Mouse (Mus musculus) liver, embryonic 14.5 days (tissue): ENCODE measurements around the gene Dnajb8. TPM values are rescaled to one million over a fixed set of nuclear protein-coding genes. Genes with fewer than 3 reads are reported as not detected.
A peak's percentile ranks its signal among the peaks of the same experiment; 100 is the strongest.

ENCODE experiments used
- ATAC-seq: fragments of 200-750 bp; cut with Nextera tagmentation; 2 replicates; pipeline ENCODE4 v1.8.0; 2017; ENCODE audit warnings: moderate number of reproducible peaks, mild to moderate bottlenecking, moderate library complexity; ENCODE audit not compliant: insufficient read depth
- DNase-seq, 3 experiments: peaks; one replicate each; pipeline ENCODE4 v3.0.0-alpha.2; 2012 to 2013; ENCODE audit warnings: low read depth in 3 of 3, low spot score in 3 of 3
- H3K27ac ChIP-seq: fragments of 300-500 bp; sonication (generic); 2 replicates; pipeline ENCODE4 v1.5.1; 2014; ENCODE audit warnings: moderate library complexity, mild to moderate bottlenecking, control low read depth, inconsistent platforms
- H3K27me3 ChIP-seq: fragments of 300-500 bp; sonication (generic); 2 replicates; pipeline ENCODE4 v1.6.1; 2014; ENCODE audit warnings: mild to moderate bottlenecking, low read length, moderate library complexity; ENCODE audit not compliant: control insufficient read depth, insufficient read depth
- H3K36me3 ChIP-seq: fragments of 300-500 bp; sonication (generic); replicated peaks from 2 replicates; pipeline ENCODE4 v1.6.1; 2014; ENCODE audit warnings: low read depth; ENCODE audit not compliant: control insufficient read depth, insufficient read depth
- H3K4me1 ChIP-seq, 2 experiments: fragments of 200-500 bp in 1 of 2; fragments of 300-500 bp in 1 of 2; sonication (generic) in 1 of 2; replicated peaks; 2 replicates each; pipeline ENCODE4 v1.6.1; 2012 to 2014; ENCODE audit warnings: antibody characterized with exemption in 1 of 2, inconsistent platforms in 1 of 2, low read length in 1 of 2; ENCODE audit not compliant: control insufficient read depth in 2 of 2, insufficient read depth in 2 of 2
- H3K4me2 ChIP-seq: fragments of 300-500 bp; sonication (generic); 2 replicates; pipeline ENCODE4 v1.6.1; 2014; ENCODE audit warnings: low read depth, mild to moderate bottlenecking, control low read depth, moderate library complexity
- H3K4me3 ChIP-seq, 2 experiments: fragments of 200-500 bp in 1 of 2; fragments of 300-500 bp in 1 of 2; sonication (generic) in 1 of 2; 2 replicates each; pipeline ENCODE4 v1.5.1; 2012 to 2014; ENCODE audit warnings: low read depth in 2 of 2, low read length in 2 of 2, mild to moderate bottlenecking in 2 of 2, control low read depth in 1 of 2, inconsistent platforms in 1 of 2, moderate library complexity in 1 of 2; ENCODE audit not compliant: insufficient read depth in 1 of 2
- H3K9ac ChIP-seq: fragments of 300-500 bp; sonication (generic); replicated peaks from 2 replicates; pipeline ENCODE4 v1.6.1; 2014; ENCODE audit warnings: mild to moderate bottlenecking, control low read depth, moderate library complexity
- H3K9me3 ChIP-seq: fragments of 300-500 bp; sonication (generic); 2 replicates; pipeline ENCODE4 v1.6.1; 2016; ENCODE audit warnings: low read length, mixed read lengths; ENCODE audit not compliant: control insufficient read depth
- CTCF ChIP-seq: IDR thresholded peaks from 2 replicates; pipeline ENCODE4 v1.5.1; 2016; ENCODE audit warnings: antibody characterized with exemption, low read depth, control low read depth
- EP300 ChIP-seq: IDR thresholded peaks from 2 replicates; pipeline ENCODE4 v1.6.1; 2016; ENCODE audit warnings: antibody characterized with exemption, low read depth
- WGBS: fragments of 180-500 bp; shearing (Covaris S2); extraction: QIAGEN DNeasy Blood & Tissue Kit; methylation state at CpG from one replicate; pipeline ENCODE4 v1.1.7; 2014; ENCODE audit not compliant: insufficient replicate concordance; 5-methylcytosine and 5-hydroxymethylcytosine counted together
- polyA plus RNA-seq, 2 experiments: library from polyadenylated mRNA; depleted of rRNA in 1 of 2; stranded (reverse) in 1 of 2; unstranded in 1 of 2; fragments of >200 nt; fragmentation: Nextera tagmentation in 1 of 2; extraction: Ambion mirVana in 1 of 2; gene quantifications; 2 replicates each; pipeline versions ENCODE4 v1.2.1 to v1.2.3; 2012 to 2014

Gene Dnajb8
- polyA plus RNA-seq, 2 experiments = not detected

- under 1% methylated on average over 39 of the region's 39 CpGs for WGBS
- TF ChIP-seq CTCF (no peak), EP300 (no peak)
- H3K4me2 ChIP-seq = peak overlapping the region; percentile 62
- no peaks in the 10 kb centered on the region for H3K9me3 ChIP-seq
- ATAC-seq (no peak), DNase-seq (no peak)
- peaks cover 2 to 4% of the 10 kb centered on the region in 2 experiments; a peak in 2 of 4 replicates for H3K4me1 ChIP-seq
- H3K36me3 ChIP-seq = no peaks in the 10 kb centered on the region
- peak overlapping the region; percentile 44 to 52 for H3K4me3 ChIP-seq
- H3K27ac ChIP-seq = no peak overlapping the region
- H3K9ac ChIP-seq = no peak overlapping the region
- H3K27me3 ChIP-seq = peaks cover 90% of the 10 kb centered on the region
Measured at GRCm38 (mm10) chr6:88199001-88199717, 22.9 kb upstream of the Dnajb8 start.

GRCm38 (mm10) chr6:88199718-88200692 lies 22.1 kb upstream of the Dnajb8 start:
- Histone ChIP-seq H3K27ac (no peak overlapping the region), H3K9me3 (no peaks in the 10 kb centered on the region), H3K4me1 (peaks cover 2 to 4% of the 10 kb centered on the region in 2 experiments; a peak in 2 of 4 replicates), H3K4me3 (peak overlapping the region; percentile 44 to 52; a peak in 3 of 4 replicates), H3K36me3 (no peaks in the 10 kb centered on the region), H3K4me2 (peak overlapping the region; percentile 62), H3K9ac (no peak overlapping the region), H3K27me3 (peaks cover 90% of the 10 kb centered on the region)
- no peak for DNase-seq
- TF ChIP-seq EP300 (no peak), CTCF (no peak)
- 17% methylated on average over 50 of the region's 50 CpGs for WGBS
- no peak for ATAC-seq

GRCm38 (mm10) chr6:88200693-88201609 lies 21.1 kb upstream of the Dnajb8 start:
- Histone ChIP-seq H3K27ac (no peak overlapping the region), H3K4me3 (no peak overlapping the region), H3K27me3 (peaks cover 85% of the 10 kb centered on the region), H3K9me3 (no peaks in the 10 kb centered on the region), H3K36me3 (no peaks in the 10 kb centered on the region), H3K4me1 (peaks cover 2 to 4% of the 10 kb centered on the region in 2 experiments; a peak in 2 of 4 replicates), H3K4me2 (no peak overlapping the region), H3K9ac (no peak overlapping the region)
- no peak for TF ChIP-seq CTCF
- ATAC-seq = no peak
- DNase-seq = no peak
- WGBS = 35% methylated on average over 20 of the region's 20 CpGs

- no peaks in the 10 kb centered on the region for H3K9me3 ChIP-seq
- ATAC-seq = no peak
- H3K36me3 ChIP-seq = no peaks in the 10 kb centered on the region
- H3K4me3 ChIP-seq = no peak overlapping the region
- peaks cover 2 to 4% of the 10 kb centered on the region in 2 experiments; a peak in 2 of 4 replicates for H3K4me1 ChIP-seq
- no peak overlapping the region for H3K27ac ChIP-seq
- DNase-seq = no peak
- 22% methylated on average over 15 of the region's 15 CpGs for WGBS
- H3K9ac ChIP-seq = no peak overlapping the region
- H3K4me2 ChIP-seq = peak overlapping the region; percentile 23; the same call in 1 of the 2 replicates
- H3K27me3 ChIP-seq = peaks cover 73% of the 10 kb centered on the region
- TF ChIP-seq CTCF (no peak), EP300 (no peak)
Measured at GRCm38 (mm10) chr6:88201926-88202700, 20.0 kb upstream of the Dnajb8 start.
